Mouse (Mus musculus) embryonic facial prominence, embryonic 15.5 days (tissue): ENCODE measurements at regions not wholly inside any gene's neighbourhood (a gene's known extent, or its start where the extent isn't known, plus 50 kb on each side); places are given as distances from the start of the nearest gene placed in this dataset.
"Not testable (repeated sequence)": the region's sequence is repeated elsewhere in the genome, so short reads cannot be mapped to it uniquely, and the experiment has no call there.

ENCODE experiments used
- ATAC-seq: fragments of 200-750 bp; cut with Nextera tagmentation; 2 replicates; pipeline ENCODE4 v1.8.0; 2017; ENCODE audit warnings: low read depth, moderate TSS enrichment; ENCODE audit not compliant: insufficient number of reproducible peaks, low FRiP score, low TSS enrichment
- H3K27ac ChIP-seq: fragments of 300-500 bp; sonication (generic); replicated peaks from 2 replicates; pipeline ENCODE4 v1.5.1; 2015; ENCODE audit warnings: mild to moderate bottlenecking, inconsistent platforms
- H3K27me3 ChIP-seq: fragments of 300-500 bp; sonication (generic); 2 replicates; pipeline ENCODE4 v1.6.1; 2015; ENCODE audit warnings: inconsistent platforms
- H3K36me3 ChIP-seq: fragments of 300-500 bp; sonication (generic); 2 replicates; pipeline ENCODE4 v1.6.1; 2015; ENCODE audit warnings: mild to moderate bottlenecking, inconsistent platforms
- H3K4me1 ChIP-seq: fragments of 300-500 bp; sonication (generic); 2 replicates; pipeline ENCODE4 v1.6.1; 2015; ENCODE audit warnings: inconsistent platforms
- H3K4me2 ChIP-seq: fragments of 300-500 bp; sonication (generic); replicated peaks from 2 replicates; pipeline ENCODE4 v1.6.1; 2015; ENCODE audit warnings: mild to moderate bottlenecking, inconsistent platforms
- H3K4me3 ChIP-seq: fragments of 300-500 bp; sonication (generic); replicated peaks from 2 replicates; pipeline ENCODE4 v1.5.1; 2015; ENCODE audit warnings: mild to moderate bottlenecking, inconsistent platforms
- H3K9ac ChIP-seq: fragments of 300-500 bp; sonication (generic); 2 replicates; pipeline ENCODE4 v1.6.1; 2015; ENCODE audit warnings: inconsistent platforms
- H3K9me3 ChIP-seq: fragments of 300-500 bp; sonication (generic); replicated peaks from 2 replicates; pipeline ENCODE4 v1.6.1; 2016; ENCODE audit warnings: inconsistent platforms
- WGBS: fragments of 180-500 bp; shearing (Covaris S2); methylation state at CpG from one replicate; pipeline ENCODE4 v1.1.7; 2015; 5-methylcytosine and 5-hydroxymethylcytosine counted together

GRCm38 (mm10) chr14:18511094-18511493 is 179.4 kb upstream of the Ube2e1 start:
- Histone ChIP-seq H3K9ac (no peak overlapping the region), H3K9me3 (no peaks in the 10 kb centered on the region), H3K27ac (no peak overlapping the region), H3K4me3 (no peak overlapping the region), H3K4me2 (no peak overlapping the region), H3K4me1 (no peaks in the 10 kb centered on the region), H3K27me3 (no peaks in the 10 kb centered on the region), H3K36me3 (no peaks in the 10 kb centered on the region)
- ATAC-seq, result no peak

GRCm38 (mm10) chr14:18508359-18508647 is 176.6 kb upstream of the Ube2e1 start:
- Histone ChIP-seq H3K9me3 (no peaks in the 10 kb centered on the region), H3K9ac (no peak overlapping the region), H3K27ac (no peak overlapping the region), H3K4me2 (no peak overlapping the region), H3K4me1 (no peaks in the 10 kb centered on the region), H3K36me3 (no peaks in the 10 kb centered on the region), H3K4me3 (no peak overlapping the region), H3K27me3 (no peaks in the 10 kb centered on the region)
- 42% methylated on average over 1 of the region's 1 CpGs for WGBS
- ATAC-seq, result no peak

DNA sequence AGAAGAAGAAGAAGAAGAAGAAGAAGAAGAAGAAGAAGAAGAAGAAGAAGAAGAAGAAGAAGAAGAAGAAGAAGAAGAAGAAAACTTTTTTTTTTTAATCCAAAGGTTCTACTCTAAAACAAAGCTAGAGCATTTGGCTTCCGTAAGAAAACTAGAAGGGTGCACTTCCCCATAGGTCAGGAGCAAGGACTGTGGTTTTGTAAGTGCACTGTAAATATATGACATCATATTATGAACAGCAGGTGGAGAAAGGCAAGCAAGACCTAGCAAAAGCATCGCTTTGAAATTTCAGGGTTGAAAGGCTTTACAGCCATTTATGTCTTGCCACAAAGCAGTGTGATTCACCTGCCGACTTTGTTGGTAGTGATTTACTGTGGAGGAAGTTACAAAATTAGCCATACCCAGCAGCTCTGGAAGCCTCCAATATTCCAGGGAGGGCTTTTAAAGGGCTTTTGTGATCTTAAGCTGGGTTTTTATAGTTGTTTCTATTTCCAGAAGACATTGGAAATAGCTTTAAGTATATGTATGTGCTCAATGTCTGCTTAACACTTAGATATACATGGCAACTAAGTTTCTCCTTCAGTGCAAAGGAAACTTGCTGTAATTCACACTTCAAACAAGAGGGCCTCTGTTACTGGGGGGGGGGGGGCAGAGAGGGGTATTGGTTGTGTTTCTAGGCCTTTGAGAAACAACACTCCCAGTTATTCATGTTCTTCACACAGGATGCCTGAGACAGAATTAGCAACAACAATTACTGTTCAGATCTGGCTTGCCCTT is 176.1 kb upstream of the Ube2e1 start:
- Histone ChIP-seq H3K27me3 (no peaks in the 10 kb centered on the region), H3K36me3 (no peaks in the 10 kb centered on the region), H3K9me3 (no peaks in the 10 kb centered on the region), H3K4me1 (no peaks in the 10 kb centered on the region), H3K4me2 (no peak overlapping the region), H3K4me3 (no peak overlapping the region), H3K9ac (no peak overlapping the region), H3K27ac (no peak overlapping the region)
- ATAC-seq, result no peak
- WGBS, result 68% methylated on average over 3 of the region's 3 CpGs

DNA sequence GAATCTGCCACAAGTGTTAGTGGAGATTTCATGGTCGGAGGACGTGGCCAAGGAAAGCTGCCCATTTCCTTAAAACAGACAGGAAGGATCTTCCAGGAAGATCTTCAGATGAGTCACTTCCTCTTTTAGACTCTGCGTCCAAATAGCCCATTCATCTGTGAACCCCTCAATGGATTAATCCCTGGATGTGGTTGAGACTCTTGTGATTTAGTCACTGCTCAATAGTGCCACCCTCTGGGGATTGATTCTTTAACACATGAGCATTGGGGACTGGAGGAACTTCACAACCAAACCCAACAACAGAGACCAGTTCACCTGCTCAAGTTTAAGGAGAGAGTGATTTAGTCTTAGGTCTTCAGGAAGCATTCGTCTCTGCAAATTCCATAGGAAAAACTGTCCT is 174.5 kb upstream of the Ube2e1 start:
- H3K27ac ChIP-seq, result no peak overlapping the region
- no peak overlapping the region for H3K9ac ChIP-seq
- ATAC-seq, result no peak
- H3K4me2 ChIP-seq, result no peak overlapping the region
- no peaks in the 10 kb centered on the region for H3K27me3 ChIP-seq
- H3K36me3 ChIP-seq, result no peaks in the 10 kb centered on the region
- no peaks in the 10 kb centered on the region for H3K4me1 ChIP-seq
- H3K4me3 ChIP-seq, result no peak overlapping the region
- 48% methylated on average over 4 of the region's 4 CpGs for WGBS
- H3K9me3 ChIP-seq, result no peaks in the 10 kb centered on the region

- H3K4me2 ChIP-seq, result no peak overlapping the region
- H3K27me3 ChIP-seq, result no peaks in the 10 kb centered on the region
- H3K9me3 ChIP-seq, result no peaks in the 10 kb centered on the region
- no peak for ATAC-seq
- no peak overlapping the region for H3K9ac ChIP-seq
- no peaks in the 10 kb centered on the region for H3K36me3 ChIP-seq
- no peak overlapping the region for H3K27ac ChIP-seq
- H3K4me3 ChIP-seq, result no peak overlapping the region
- H3K4me1 ChIP-seq, result no peaks in the 10 kb centered on the region
Observed at GRCm38 (mm10) chr14:18500249-18500832, 168.7 kb upstream of the Ube2e1 start.

DNA sequence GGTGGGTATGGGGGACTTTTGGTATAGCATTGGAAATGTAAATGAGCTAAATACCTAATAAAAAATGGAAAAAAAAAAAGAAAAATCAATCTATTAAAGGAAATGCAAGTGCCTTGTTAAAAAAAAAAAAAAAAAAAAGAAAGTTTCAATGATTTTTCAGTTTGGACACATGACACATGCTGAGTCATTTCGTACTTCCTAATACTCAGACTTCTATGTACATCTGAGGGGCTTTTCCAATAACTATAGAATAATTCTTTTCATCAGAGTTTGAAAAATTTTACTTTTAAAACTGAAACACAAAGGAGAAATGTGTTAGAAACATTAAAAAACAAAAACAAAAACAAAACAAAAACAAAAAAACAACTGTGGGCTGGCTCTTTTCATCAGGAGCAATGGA is 162.4 kb upstream of the Ube2e1 start:
- WGBS, result 91% methylated on average over 1 of the region's 1 CpGs
- Histone ChIP-seq H3K9me3 (no peaks in the 10 kb centered on the region), H3K27ac (no peak overlapping the region), H3K4me1 (no peaks in the 10 kb centered on the region), H3K27me3 (no peaks in the 10 kb centered on the region), H3K4me3 (no peak overlapping the region), H3K4me2 (no peak overlapping the region), H3K36me3 (no peaks in the 10 kb centered on the region), H3K9ac (no peak overlapping the region)
- no peak for ATAC-seq

DNA sequence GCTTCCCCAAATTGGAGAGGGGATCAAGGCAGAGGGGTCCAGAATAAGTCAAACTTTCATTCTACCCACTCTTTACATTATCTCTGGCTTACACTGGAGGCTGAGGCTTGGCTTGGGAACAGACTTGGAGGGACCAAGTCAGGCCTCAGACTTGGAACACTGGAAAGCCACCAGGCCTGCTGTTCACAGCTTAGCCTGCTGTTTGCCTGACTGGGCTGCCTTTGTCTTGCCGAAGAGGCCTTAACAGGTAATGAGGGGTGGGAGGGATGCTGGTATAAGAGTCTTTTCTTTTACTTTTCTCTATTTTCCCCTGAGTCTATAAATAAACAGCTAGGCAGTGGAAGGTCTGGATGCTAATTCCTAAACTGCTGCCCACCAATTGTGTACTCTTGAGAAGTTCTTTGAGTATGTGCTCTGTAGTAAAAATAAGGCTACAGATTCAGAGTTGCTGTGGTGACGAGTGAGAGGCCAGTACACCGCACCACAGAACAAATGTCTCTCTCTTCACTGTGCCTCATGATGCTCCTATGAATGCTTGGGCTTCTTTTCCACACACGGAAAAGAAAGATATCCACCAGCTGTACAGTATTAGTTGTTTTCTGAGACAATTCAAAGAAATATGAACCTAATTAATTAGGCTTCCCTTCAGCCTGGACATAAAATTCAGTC is 154.6 kb upstream of the Ube2e1 start:
- WGBS, result 56% methylated on average over 4 of the region's 4 CpGs
- ATAC-seq, result no peak
- no peaks in the 10 kb centered on the region for H3K36me3 ChIP-seq

GRCm38 (mm10) chr14:18485526-18485925 is 153.9 kb upstream of the Ube2e1 start:
- no peak for ATAC-seq
- no peak overlapping the region for H3K9ac ChIP-seq

More for the DNA sequence above, 154.6 kb upstream of the Ube2e1 start:
- H3K4me3 ChIP-seq, result no peak overlapping the region
- H3K27me3 ChIP-seq, result no peaks in the 10 kb centered on the region
- H3K4me1 ChIP-seq, result no peaks in the 10 kb centered on the region
- no peak overlapping the region for H3K9ac ChIP-seq
- no peaks in the 10 kb centered on the region for H3K9me3 ChIP-seq
- no peak overlapping the region for H3K4me2 ChIP-seq
- no peak overlapping the region for H3K27ac ChIP-seq

GRCm38 (mm10) chr14:18476795-18477320 is 145.2 kb upstream of the Ube2e1 start:
- H3K4me1 ChIP-seq, result no peaks in the 10 kb centered on the region
- ATAC-seq, result no peak
- H3K27ac ChIP-seq, result no peak overlapping the region
- no peaks in the 10 kb centered on the region for H3K27me3 ChIP-seq
- 71% methylated on average over 3 of the region's 3 CpGs for WGBS
- no peak overlapping the region for H3K4me3 ChIP-seq
- no peak overlapping the region for H3K9ac ChIP-seq
- no peak overlapping the region for H3K4me2 ChIP-seq
- H3K36me3 ChIP-seq, result no peaks in the 10 kb centered on the region
- H3K9me3 ChIP-seq, result no peaks in the 10 kb centered on the region

More at GRCm38 (mm10) chr14:18485526-18485925, 153.9 kb upstream of the Ube2e1 start:
- no peaks in the 10 kb centered on the region for H3K36me3 ChIP-seq
- H3K9me3 ChIP-seq, result no peaks in the 10 kb centered on the region
- H3K27ac ChIP-seq, result no peak overlapping the region
- H3K4me3 ChIP-seq, result no peak overlapping the region
- no peaks in the 10 kb centered on the region for H3K4me1 ChIP-seq
- H3K4me2 ChIP-seq, result no peak overlapping the region
- no peaks in the 10 kb centered on the region for H3K27me3 ChIP-seq

DNA sequence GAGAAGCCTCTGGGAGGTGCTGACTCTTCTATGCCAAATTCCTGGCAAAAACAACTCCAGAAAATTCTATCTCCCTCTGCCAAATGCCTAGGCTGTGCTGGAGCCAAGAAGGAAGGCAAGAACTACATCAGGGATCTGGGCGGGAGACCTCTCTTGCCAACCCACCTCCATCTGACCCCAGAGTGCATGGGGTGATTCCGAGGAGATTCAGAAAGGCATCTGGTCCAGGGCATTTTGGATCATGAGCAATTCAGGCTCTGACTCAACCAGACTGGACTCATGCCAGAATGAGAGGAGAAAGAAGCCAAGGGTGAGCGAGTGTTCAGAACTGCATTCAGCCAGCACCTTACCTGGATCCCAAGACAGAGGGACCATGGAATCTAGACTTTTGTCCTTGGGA is 137.0 kb upstream of the Ube2e1 start:
- H3K4me3 ChIP-seq, result no peak overlapping the region
- H3K9me3 ChIP-seq, result no peaks in the 10 kb centered on the region
- ATAC-seq, result no peak
- H3K27ac ChIP-seq, result no peak overlapping the region
- no peak overlapping the region for H3K4me2 ChIP-seq
- 66% methylated on average over 3 of the region's 3 CpGs for WGBS
- no peaks in the 10 kb centered on the region for H3K36me3 ChIP-seq
- H3K9ac ChIP-seq, result no peak overlapping the region
- peaks cover 4% of the 10 kb centered on the region; the same call in 1 of the 2 replicates for H3K4me1 ChIP-seq
- no peaks in the 10 kb centered on the region for H3K27me3 ChIP-seq

- not testable (repeated sequence) for H3K27me3 ChIP-seq, H3K4me3 ChIP-seq, ATAC-seq, H3K4me2 ChIP-seq, H3K36me3 ChIP-seq, H3K27ac ChIP-seq, H3K4me1 ChIP-seq, H3K9me3 ChIP-seq, H3K9ac ChIP-seq
- 61% methylated on average over 4 of the region's 4 CpGs for WGBS
Observed at GRCm38 (mm10) chr14:18466864-18467263, 135.2 kb upstream of the Ube2e1 start.
